Mouse (Mus musculus) kidney, postnatal 14 days (tissue): ENCODE results near the gene Kcnk1.

ENCODE experiments used
- DNase-seq: peaks from one replicate; pipeline ENCODE4 v3.0.0; 2022; ENCODE audit warnings: mixed read lengths

Gene Kcnk1

GRCm38 (mm10) chr8:125996980-125997379 is 2.0 kb downstream of the Kcnk1 start:
- peak; percentile 19 for DNase-seq

GRCm38 (mm10) chr8:125997550-125997949 is 2.6 kb downstream of the Kcnk1 start:
- no peak for DNase-seq

- DNase-seq = no peak
Measured at GRCm38 (mm10) chr8:125999842-126000395, 4.9 kb downstream of the Kcnk1 start.

GRCm38 (mm10) chr8:126003546-126003945 is 8.6 kb downstream of the Kcnk1 start:
- no peak for DNase-seq

GRCm38 (mm10) chr8:126004953-126005352 is 10.0 kb downstream of the Kcnk1 start:
- DNase-seq = no peak

- no peak for DNase-seq
Measured at GRCm38 (mm10) chr8:126006310-126006990, 11.5 kb downstream of the Kcnk1 start.

GRCm38 (mm10) chr8:126007538-126008330 is 12.8 kb downstream of the Kcnk1 start:
- no peak for DNase-seq

GRCm38 (mm10) chr8:126008945-126009344 is 14.0 kb downstream of the Kcnk1 start:
- no peak for DNase-seq

- no peak for DNase-seq
Measured at GRCm38 (mm10) chr8:126010900-126011299, 15.9 kb downstream of the Kcnk1 start.

GRCm38 (mm10) chr8:126012334-126012733 is 17.4 kb downstream of the Kcnk1 start:
- no peak for DNase-seq

GRCm38 (mm10) chr8:126013646-126014045 is 18.7 kb downstream of the Kcnk1 start:
- no peak for DNase-seq

- no peak for DNase-seq
Measured at GRCm38 (mm10) chr8:126021932-126022331, 27.0 kb downstream of the Kcnk1 start.

GRCm38 (mm10) chr8:126023706-126024305 is 28.8 kb downstream of the Kcnk1 start:
- DNase-seq = no peak

GRCm38 (mm10) chr8:126024891-126025290 is 29.9 kb downstream of the Kcnk1 start:
- no peak for DNase-seq

- peak; percentile 15 for DNase-seq
Measured at GRCm38 (mm10) chr8:126026121-126026520, 31.2 kb downstream of the Kcnk1 start.

GRCm38 (mm10) chr8:126026584-126026983 is 31.6 kb downstream of the Kcnk1 start:
- DNase-seq = peak; percentile 72

GRCm38 (mm10) chr8:126027486-126027885 is 32.5 kb downstream of the Kcnk1 start:
- DNase-seq = peak; percentile 30

GRCm38 (mm10) chr8:126028941-126029340 is 34.0 kb downstream of the Kcnk1 start:
- peak; percentile 53 for DNase-seq

GRCm38 (mm10) chr8:126032776-126033175 is 37.8 kb downstream of the Kcnk1 start:
- no peak for DNase-seq

GRCm38 (mm10) chr8:126035046-126035445 is 40.1 kb downstream of the Kcnk1 start:
- no peak for DNase-seq

GRCm38 (mm10) chr8:126036340-126036739 is 41.4 kb downstream of the Kcnk1 start:
- no peak for DNase-seq

GRCm38 (mm10) chr8:126045751-126046150 is 50.8 kb downstream of the Kcnk1 start:
- no peak for DNase-seq

GRCm38 (mm10) chr8:126053911-126054310 is 58.9 kb downstream of the Kcnk1 start:
- DNase-seq = no peak
